Mouse (Mus musculus) spleen, embryonic (tissue): ENCODE measurements around the gene Slc3a2.

ENCODE experiments used
- CTCF ChIA-PET: fragments of 350-600 bp; sonication (Branson Sonifier 250); formaldehyde crosslinking; loops from one replicate; lab custom pipeline; 2022; lab: Charles Lee

Gene Slc3a2

GRCm38 (mm10) chr19:8728335-8729099 lies 5.3 kb upstream of the Slc3a2 start:
- CTCF ChIA-PET = interaction anchor here (0.6 to 0.8 kb wide), 3 partner anchors 14 to 238 kb away, joined by 5 to 14 read pairs (median 5); no protein-coding TSS in a partner anchor

DNA sequence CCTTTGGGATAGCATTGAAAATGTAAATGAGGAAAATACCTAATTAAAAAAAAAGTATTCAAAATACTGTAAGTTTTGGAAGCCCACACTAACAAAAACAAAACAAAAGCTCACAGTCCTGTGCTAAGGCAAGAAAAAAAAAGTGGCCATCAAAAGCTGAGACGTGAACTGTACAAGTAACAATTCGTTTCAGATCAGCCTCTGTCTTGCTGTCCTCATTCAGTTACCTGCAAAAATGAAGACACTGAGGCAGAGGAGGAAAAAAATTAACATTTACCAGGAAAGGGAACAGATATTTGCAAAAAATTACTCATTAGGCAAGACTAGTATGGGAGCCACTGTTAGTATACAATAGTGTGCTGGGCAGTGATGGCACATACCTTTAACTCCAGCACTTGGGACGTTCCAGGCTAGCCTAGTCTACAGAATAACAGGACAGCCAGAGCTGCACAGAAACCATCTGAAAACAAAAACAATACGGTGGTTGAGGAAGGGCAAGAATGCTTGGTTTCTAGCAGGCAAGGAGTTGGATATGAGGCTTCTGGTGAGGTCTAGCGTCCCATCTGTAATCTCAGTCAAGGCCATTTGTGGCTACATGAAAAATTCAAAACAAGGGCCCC lies 4.4 kb upstream of the Slc3a2 start:
- CTCF ChIA-PET = interaction anchor here (0.7 to 0.8 kb wide), 2 partner anchors 13 to 243 kb away, joined by 3 to 14 read pairs; no protein-coding TSS in a partner anchor

DNA sequence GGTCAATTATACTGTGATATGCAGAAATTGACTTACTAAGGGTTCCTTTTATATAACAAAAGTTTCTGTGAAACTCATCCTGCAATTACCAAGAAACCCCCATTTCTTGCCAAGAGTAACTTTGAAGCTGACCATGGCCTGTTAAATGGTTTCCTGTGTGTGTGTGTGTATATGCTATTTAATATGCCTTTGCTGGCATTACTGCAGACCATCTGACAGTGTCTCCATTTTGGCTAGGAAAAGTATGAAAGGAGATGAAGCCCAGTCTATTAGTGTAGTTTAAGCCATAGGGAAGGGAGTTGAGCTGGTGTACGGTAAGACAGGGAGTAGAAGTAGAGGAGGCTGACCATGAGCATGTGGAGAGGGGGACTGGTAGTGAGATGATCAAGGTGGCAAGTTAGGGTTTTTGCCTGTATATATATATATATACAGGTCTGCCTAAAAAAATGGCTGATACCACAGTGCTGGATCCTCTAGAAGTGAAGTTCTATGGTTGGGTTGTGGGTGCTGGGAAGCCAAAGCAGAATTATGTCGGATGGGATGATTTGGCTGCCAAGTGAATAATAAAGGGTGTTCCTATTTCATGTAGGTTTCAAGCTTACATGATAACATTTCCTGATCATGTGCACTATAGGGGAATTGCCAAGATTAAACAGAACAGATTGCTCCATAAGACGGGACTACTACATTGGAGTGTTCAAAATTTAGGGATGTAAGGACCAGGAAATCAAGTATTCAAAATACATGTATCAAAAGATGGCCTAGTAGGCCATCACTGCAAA lies 3.6 kb upstream of the Slc3a2 start:
- CTCF ChIA-PET = interaction anchor here (0.7 kb wide), 1 partner anchor 244 kb away, joined by 3 read pairs; no protein-coding TSS in a partner anchor

DNA sequence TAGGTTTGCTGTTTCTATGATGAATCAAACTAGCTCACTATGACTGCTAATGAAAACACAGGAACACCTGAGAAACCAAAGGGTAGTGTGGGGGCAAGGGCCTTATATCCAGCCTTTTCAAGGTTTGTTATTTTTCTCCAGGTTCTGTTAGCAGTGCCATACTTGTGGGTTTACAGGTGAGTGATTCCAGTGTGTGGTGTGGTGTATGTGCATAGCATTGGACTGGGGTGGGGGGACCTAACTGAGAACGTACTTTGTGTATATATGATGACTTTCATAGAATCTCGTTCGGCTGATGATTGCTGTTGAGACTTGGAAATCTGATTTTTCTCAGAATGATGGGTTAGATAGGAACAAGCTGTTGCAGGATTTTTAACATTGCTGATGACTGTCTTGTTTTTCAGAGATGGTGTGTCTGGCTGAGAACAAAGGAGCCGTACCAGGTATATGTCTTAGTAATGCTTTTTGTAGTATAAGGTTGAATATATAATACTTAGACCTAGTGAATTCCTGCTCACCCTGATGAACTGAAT lies 2.0 kb upstream of the Slc3a2 start:
- CTCF ChIA-PET = interaction anchor here (0.5 to 1.4 kb wide), 3 partner anchors 12 to 252 kb away, joined by 3 read pairs; no protein-coding TSS in a partner anchor

DNA sequence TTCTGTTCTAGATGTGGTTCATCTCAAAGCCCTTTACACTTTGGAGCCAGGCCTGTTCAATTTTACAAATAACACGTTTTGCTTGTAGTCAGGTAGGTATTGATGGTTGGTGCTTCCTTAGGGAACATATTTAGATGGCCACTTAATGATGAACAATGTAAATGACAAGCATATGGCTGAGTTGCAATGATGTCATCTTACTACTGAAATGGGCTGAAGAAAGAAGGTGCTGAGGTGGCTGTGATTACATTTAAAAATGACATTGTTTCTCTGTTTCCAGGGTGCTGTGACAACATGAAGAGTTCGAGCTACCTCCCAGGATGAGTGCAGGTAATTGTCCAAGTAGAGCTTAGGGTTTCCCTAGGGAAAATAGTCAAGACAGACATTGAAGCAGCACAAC lies 1.2 kb upstream of the Slc3a2 start:
- CTCF ChIA-PET = interaction anchor here (1.2 to 1.4 kb wide), 2 partner anchors 11 to 37 kb away, joined by 3 read pairs; no protein-coding TSS in a partner anchor

DNA sequence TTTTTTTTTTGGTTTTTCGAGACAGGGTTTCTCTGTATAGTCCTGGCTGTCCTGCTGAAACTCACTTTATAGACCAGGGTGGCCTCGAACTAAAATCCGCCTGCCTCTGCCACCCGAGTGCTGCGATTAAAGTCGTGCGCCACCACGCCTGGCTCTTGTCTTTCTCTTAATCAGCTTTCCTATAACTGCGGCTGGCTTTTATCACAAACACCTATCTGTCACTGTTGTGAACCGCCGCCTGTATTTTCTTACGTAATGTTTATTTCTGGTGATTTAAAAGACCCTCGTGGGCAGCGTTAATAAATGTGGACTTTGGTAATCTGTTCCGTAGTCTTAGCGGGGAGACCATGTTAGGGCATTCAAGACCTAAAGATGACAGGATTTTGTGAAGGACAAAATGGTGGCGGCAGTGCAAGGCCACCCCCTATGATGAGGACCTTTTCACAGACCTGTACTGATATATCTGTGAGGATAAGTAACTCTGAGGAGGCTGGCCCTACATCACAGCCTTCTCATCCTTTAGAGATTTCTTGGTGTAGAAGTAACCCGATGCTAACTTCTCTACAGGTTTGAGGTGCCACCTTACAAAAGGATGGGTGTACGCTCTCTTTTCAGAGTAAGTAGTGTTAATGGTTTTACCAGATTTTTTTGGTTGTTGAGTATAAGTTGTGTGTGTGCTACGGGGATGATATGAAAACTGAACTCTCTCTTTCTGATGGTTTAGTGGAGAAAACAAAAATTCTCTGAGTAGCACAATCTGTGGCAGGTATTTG lies 591 bp upstream of the Slc3a2 start:
- CTCF ChIA-PET = interaction anchor here (1.4 to 2.0 kb wide), 2 partner anchors 10 to 11 kb away, joined by 3 to 7 read pairs; no protein-coding TSS in a partner anchor

DNA sequence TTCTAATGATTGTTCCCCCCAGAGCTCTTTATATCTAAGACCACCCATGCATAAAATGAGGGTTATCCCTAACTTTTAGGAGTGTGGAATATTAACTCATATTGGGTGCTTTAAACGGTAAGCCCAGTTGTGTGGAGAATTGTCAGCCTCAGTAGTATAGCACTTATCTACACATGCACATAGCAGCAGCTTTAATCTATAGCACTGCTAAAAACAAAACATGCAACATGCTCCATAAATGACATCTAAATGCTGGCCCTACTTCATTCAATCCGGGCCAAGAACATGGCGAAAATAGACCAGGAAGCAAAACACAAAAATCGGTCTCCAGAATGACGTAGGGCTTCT lies 636 bp downstream of the Slc3a2 start:
- CTCF ChIA-PET = interaction anchor here (0.8 to 2.0 kb wide), 2 partner anchors 9 to 11 kb away, joined by 3 to 7 read pairs; no protein-coding TSS in a partner anchor

DNA sequence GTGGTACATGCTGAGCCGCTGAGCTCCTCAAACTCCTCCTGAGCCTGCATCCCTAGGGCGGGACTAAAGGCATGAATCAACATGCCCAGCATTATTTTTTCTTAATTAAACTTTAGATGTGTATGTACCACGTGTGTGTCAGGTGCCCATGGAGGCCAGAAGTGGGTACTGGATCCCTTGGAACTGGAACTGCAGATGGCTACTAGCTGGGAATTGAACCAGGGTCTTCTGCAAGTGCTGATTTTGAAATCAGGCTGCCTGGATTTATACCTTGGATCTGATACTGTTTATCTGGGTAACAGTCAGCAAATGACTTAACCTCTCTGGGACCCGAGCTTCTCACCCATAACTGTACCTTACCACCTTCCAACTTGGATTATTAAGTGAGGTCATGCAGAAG lies 1.1 kb downstream of the Slc3a2 start:
- CTCF ChIA-PET = interaction anchor here (0.8 to 2.0 kb wide), 2 partner anchors 9 to 11 kb away, joined by 3 to 7 read pairs; no protein-coding TSS in a partner anchor

GRCm38 (mm10) chr19:8721378-8721777 lies 1.8 kb downstream of the Slc3a2 start:
- CTCF ChIA-PET = interaction anchor here (0.7 kb wide), 1 partner anchor 20 kb away, joined by 6 read pairs; no protein-coding TSS in a partner anchor

DNA sequence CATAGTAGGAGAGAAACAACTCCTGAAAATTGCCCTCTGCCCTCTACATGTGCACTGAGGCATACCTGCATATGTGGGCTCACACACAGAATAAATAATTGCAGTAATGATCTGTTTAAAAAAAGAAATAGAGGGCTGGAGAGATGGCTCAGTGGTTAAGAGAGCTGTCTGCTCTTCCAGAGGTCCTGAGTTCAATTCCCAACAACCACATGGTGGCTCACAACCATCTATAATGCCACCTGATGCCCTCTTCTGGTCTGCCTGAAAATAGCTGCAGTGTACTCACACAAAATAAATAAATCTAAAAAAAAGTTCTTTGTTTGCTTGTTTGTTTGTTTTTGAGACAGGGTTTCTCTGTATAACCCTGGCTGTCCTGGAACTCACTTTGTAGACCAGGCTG lies 4.1 kb downstream of the Slc3a2 start:
- CTCF ChIA-PET = interaction anchor here (0.6 kb wide), 2 partner anchors 14 to 38 kb away, joined by 3 read pairs; no protein-coding TSS in a partner anchor

GRCm38 (mm10) chr19:8718357-8718756 lies 4.8 kb downstream of the Slc3a2 start:
- CTCF ChIA-PET = interaction anchor here (0.6 to 1.0 kb wide), 4 partner anchors 14 to 79 kb away, joined by 3 to 6 read pairs (median 3); no protein-coding TSS in a partner anchor

GRCm38 (mm10) chr19:8716767-8717475 lies 6.2 kb downstream of the Slc3a2 start:
- CTCF ChIA-PET = no interaction called here

- CTCF ChIA-PET = interaction anchor here (0.5 kb wide), 1 partner anchor 324 kb away, joined by 3 read pairs; no protein-coding TSS in a partner anchor
Observed at GRCm38 (mm10) chr19:8715868-8716766, 7.1 kb downstream of the Slc3a2 start.

- CTCF ChIA-PET = interaction anchor here (0.6 to 1.0 kb wide), 2 partner anchors 13 to 49 kb away, joined by 3 to 14 read pairs; no protein-coding TSS in a partner anchor
Observed at GRCm38 (mm10) chr19:8714653-8715481, 8.3 kb downstream of the Slc3a2 start.

GRCm38 (mm10) chr19:8713997-8714652 lies 9.0 kb downstream of the Slc3a2 start:
- CTCF ChIA-PET = interaction anchor here (0.6 to 1.2 kb wide), 4 partner anchors 9 to 57 kb away, joined by 3 to 14 read pairs (median 6); partner anchors contain the start of genes Slc3a2 and Tmem223

DNA sequence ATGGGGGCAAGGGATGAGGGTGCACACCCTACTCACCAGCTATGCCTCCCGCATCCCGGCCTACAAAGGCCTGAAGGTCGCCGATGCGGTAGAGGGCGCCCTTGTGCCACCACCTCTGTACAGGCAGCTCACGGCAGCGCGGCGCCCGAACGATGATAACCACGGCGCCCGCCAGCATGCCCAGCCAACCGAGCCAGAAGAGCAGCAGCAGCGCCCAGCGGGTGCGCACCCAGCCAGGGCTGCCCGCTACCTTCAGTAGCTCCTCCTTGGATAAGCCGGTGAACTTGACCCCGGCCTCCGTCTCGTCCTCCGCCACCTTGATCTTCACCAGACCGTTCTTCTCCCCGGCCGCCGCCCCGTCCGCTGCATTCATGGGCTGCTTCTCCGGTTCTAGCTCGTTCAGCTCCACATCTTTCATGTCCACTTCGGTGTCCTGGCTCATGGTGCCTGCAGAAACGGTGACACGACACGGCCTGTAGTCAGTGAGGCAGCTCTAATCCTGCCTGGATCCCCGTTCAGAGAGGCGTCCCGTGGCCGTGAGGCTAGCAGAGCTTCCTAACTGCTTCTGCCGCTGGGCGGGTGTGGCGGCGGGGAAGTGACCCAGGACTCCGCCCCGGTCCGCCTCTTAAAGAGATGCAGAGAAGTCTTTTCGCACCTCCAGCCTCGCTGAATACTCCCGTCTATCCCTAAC lies 9.7 kb downstream of the Slc3a2 start:
- CTCF ChIA-PET = interaction anchor here (0.6 to 1.2 kb wide), 4 partner anchors 9 to 262 kb away, joined by 3 to 7 read pairs (median 4); partner anchors contain the start of genes Slc3a2 and Tmem223
